Mouse (Mus musculus) c-Kit-negative CD71-positive TER-119-positive erythroid progenitor cells, embryonic 14.5 days (primary cell): ENCODE measurements around the gene Themis2.

ENCODE experiments used
- DNase-seq: peaks from one replicate; pipeline ENCODE4 v3.0.0-alpha.2; 2013; ENCODE audit warnings: low read depth, low spot score

Themis2 gene

DNA sequence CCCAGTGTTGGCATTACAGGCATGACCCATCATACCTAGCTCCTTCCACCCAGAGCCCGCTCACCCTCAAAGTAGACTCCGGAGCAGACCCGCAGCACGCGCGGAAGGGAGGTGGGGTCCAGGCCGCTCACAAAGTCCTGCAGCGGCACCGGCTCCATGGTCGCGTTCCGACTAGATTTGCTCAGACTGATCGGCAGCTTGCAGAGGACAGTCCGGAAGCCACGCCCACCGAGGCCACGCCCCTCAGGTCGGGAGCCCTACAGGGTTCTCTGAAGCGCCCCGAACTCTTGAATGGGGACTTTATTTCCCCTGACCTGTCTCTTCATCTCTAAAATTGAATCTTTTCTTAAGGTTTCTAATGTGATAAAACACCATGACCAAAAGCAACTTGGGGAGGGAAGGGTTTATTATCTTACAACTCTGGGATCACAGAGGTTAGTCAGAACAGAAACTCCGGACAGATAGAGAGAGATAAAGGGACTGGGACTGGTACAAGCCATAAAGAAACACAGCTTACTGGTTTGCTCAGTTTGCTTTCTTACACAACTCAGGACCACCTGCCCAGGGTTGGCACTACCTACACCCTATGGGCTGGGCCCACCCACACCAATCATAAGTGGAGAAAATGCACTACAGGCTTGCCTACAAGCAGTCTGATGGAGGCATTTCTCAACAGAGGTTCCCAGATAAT, at the start of gene Themis2:
TSS of gene Themis2 (minus strand) at position 192 of the 691 bp plus-strand sequence.
- DNase-seq, result peak; percentile 55

DNA sequence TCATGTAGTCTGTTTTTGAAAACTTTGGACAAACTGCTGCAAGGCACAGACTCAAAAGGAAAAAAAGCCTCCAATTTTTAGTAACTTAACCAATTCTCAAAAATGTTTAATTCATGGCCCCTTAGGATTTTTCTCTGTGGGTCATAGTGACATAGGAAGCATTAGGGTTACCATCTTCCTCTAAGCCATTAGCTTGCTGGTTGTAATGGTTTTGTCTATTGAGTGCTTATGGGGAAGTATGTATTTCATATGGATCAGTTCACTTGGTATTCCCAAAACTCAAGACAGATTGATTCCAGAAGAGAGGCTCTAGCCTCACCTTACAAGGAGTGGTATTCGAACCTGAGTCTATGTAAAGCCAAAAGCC, 47.5 kb upstream of the Themis2 start:
- no peak for DNase-seq

DNA sequence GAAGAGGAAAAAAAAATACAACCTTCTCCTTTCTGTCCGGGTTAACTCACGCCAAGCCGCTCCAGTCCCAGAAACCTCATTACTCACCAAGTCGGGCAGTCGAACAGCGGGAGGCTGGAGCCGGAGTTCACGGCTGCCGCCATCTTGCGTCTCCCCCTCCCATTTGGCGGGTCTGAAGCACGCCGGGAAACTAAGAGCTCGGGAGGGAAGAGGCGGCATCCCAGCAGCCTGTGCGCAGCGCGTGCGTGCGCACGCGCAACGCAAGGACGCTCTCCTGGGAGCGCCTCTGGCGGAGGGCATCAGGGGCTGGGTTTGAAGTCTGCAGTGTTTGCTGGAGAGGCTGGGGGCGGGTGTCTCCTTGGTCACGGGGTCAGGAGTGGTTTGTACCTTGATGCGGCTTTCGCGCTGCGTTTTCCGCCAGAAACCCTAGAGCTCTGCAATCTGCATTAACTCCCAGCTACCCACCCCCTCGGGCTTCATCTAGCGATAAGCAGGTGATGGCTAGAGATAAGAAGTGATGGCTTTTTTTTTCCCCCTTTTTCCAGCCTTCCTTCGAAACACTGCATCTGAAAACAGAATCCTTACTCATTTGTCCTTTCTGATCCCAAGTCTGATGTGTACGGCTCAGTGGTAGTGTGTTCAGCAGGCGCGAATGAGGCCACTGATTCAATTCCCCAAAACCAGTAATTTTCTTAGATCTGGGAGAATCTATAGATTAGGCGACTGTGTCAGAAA, 47.0 kb upstream of the Themis2 start, which contains the start of gene Ppp1r8:
TSS of gene Ppp1r8 (minus strand) at position 200 of the 735 bp plus-strand sequence.
- peak; percentile 65 for DNase-seq

DNA sequence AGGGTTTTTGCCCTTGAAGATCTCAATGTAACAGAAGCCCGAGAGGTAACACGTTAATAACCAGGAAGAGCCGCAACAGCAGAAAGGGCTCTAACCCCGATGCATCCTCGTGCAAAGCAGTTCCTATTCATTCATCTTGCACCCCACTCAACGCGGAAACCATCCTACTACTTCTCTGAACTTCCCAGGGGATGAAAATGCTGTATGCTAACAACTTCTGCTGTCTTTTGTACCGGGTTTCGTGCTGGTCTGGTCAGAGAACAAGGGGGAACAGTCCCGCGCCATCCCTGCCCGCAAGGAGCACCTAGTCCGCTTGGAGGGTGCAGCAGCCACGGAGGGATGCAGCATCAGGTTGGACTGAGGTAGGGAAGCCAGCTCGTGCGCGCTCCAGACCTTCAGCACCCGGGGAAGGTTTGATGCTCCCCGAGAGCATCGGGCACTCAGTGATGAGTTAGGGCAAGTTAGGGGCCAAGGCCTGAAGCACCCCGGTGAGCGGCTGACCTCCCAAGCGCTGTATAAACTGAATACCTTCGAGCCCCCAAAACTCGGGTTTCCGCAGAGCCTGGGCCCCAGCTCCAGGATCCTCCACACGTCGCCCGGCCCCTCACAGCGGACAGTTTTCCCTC, 46.2 kb upstream of the Themis2 start:
- DNase-seq, result no peak

DNA sequence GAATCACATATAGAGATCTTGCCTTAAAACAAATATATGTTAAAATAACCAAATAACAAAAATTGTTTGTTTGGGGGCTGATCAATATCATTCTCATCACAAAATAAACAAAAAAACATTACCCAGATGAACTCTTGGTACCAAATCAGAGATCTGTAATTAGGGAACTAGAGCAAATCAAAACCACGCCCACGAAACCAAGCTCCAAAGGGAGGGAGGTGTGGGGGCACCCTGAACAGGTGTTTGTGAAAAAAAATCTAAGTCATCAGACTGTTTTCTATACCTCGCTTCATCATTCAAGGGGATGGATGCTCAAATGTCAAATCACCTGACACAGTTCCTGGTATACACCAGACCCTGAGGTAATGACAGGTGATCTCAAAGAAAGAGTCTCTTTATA, 45.3 kb upstream of the Themis2 start:
- DNase-seq, result no peak

DNA sequence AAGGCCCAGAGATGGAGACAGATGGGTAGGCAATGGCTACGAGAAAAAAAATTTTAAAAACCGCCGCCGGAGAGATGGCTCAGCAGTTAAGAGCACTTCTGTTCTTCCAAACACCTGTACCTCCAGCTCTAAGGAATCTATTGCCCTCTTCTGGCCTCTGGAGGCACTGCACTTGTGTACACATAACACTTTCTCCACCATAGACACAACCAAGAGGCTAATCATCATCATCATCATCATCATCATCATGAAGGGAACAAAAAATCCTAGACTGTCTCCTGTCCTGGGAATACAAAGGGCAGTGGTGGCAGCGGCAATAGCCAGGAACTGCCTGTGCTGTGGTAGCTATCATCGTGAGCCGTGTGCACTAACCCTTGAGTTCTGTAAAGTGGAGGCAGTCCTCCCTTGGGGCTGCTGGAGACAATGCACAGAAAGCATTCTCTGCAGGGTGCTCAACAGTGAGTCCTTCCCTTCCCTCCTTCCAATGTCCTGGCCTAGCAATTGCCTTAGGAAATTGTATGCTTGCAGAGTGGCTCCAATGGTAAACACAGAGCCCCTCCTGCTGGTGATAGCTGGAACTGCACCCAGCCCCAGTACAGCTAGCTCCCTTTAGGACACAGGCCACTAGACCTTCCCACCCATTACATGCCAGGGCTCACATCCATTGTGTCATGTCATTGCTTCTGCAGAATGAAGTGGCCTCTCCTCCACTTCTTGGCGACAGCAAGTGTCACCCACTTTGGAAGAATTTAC, 27.6 kb upstream of the Themis2 start:
- peak; percentile 66 for DNase-seq

DNA sequence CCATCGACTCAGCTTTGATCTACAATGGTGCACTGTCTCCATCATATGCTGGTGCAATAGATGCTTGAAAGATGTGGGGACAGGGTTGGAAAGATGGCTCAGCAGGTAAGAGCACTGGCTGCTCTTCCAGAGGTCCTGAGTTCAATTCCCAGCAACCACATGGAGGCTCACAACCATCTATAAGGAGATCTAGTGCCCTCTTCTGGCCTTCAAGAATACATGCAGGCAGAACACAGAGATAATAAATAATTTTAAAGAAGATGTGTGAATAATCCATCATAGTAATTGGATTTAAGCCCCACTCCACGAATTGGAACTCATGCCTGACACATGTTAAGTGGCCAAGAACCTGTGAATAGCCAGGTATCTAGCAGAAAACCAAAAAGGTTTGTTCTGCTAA, 22.3 kb upstream of the Themis2 start:
- DNase-seq, result no peak

DNA sequence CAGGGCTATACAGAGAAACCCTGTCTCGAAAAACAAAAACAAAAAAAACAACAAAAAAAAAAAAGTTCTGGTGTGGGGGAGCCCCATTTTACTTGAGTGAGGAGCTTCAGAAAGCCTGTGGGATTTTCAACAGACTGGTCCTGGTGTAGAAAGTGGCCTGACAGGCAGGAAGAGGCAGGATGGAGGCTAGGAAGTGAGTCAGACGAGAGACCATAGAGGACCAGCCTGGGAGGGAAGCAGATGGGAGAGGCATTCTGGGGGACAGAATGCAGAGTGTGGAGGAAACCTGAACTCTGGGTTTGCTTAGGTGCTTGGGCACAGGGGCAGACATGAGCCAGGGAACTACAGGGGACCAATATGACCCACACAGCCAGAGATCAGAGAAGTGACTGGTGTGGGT, 20.7 kb upstream of the Themis2 start:
- no peak for DNase-seq

DNA sequence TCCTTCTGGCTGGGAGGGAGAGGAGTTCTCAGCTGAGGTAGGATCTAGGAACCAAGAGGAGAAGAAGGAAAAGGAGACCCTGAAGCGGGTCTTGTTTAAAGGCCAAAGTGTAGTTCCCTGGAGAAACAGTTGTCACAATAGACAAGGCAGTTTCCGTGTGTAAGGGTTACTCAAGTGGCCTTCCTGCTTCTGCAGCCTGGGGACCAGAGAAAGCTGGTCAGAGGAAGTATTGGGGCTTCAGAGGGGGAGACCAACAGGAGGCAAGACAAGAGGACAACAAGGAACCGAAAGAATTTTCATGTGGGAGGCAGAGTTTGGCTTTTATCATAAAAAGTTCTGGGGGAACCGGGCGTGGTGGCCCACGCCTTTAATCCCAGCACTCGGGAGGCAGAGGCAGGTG, 20.2 kb upstream of the Themis2 start:
- DNase-seq, result no peak

DNA sequence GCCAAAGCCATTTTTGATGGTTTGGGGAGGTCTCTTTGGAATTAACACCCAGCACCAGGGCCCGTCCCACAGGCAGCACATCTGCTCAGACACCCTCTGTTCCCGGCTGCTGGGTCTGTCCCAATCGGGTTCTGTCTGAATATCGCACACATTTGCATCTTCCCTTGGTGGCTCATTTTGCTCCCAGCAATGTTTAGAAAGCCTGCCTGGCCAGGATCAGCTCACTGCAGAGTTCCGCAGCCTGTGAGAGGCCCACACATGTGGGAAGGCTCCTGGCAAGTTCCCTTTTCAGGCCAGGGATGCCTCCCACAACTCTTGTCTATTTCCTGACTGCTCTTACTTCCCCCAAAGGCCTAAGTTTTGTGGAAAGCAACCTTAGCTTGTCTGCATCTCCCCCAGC, 13.4 kb upstream of the Themis2 start:
- DNase-seq, result no peak

DNA sequence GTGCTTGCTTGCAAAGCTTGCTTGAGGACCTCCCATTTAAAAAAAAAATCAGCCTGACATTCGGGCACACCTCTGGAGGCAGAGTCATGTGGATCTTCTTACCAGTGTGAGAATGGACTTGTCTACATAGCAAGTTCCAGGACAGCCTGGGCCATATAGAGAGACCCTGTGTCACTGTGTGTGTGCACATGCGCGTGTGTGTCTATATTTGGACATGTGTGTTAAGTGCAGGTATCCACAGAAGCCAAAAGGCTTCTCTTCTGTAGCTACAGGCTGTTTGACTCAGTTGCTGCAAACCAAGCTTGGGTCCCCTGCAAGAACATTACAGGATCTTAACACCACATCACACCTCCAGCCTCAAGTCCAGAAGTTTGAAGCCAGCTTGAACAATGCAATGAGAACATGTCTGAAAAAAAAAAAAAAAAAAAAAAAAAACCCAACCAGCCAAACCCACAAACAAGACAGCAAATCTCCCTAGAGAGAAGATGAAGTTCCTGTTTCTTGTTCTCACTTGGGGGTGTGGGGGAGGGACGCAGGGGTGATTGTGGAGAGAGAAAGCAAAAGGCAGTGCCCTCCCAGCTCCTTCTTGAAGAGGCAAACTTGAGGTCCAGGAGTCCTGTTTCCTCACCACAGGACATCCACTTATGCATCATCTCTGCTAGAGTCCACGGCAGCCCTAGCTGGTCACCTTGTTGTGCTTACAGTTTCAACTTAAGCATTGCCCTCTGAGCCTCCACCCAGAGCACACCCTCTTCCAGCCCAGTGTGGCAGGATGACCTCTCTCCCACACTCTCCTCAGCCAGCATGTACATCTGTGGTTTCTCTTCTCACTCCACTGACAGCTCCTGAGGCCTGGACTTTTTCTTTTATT, 11.8 kb upstream of the Themis2 start:
- DNase-seq, result no peak

DNA sequence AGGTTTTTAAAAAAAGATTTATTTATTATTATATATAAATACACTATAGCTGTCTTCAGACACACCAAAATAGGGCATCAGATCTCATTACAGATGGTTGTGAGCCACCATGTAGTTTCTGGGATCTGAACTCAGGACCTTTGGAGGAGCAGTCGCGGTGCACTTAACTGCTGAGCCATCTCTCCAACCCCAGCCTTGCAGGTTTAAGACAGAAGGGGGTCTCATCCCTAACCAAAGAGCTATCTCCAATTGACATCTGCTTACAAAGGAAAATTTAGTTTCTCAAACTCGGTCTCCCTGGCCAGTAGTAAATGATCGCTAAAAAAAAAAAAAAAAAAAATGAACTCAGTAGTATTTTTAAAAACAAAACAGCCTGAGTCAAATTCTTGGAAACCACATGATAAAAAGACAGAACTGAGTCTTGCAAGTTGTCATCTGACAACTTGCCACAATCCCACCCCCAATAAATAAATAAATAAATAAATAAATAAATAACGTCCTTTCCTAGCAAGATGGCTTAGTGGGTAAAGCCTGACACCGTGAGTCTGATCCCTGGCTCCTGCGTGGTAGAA, 10.5 kb upstream of the Themis2 start:
- no peak for DNase-seq

DNA sequence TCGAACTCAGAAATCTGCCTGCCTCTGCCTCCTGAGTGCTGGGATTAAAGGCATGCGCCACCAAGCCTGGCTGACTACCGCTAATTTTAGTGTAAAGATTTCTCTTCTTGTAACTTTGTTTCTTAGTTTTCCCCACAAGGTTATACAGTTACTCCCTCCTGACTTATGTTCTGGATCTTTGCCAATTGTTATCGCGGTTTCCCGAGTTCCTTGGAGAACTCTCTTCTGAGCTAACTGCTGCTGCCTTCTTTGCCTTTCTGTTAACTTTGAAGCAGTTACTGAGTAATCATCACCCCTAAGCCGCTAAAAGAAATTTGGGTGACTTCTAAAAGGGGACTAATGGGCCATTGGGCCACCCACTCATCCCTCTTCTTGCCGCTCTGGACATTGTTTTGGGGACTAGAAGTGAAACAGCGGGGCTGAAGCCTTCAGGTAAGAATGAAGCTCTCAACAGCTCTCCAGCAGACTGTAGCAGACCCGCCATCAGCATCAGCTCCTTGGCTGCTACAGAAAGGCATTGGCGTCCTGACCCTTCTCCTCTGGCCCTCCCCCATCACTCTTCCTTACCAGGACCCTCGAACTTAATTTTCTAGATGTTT, 9.5 kb upstream of the Themis2 start:
- no peak for DNase-seq

DNA sequence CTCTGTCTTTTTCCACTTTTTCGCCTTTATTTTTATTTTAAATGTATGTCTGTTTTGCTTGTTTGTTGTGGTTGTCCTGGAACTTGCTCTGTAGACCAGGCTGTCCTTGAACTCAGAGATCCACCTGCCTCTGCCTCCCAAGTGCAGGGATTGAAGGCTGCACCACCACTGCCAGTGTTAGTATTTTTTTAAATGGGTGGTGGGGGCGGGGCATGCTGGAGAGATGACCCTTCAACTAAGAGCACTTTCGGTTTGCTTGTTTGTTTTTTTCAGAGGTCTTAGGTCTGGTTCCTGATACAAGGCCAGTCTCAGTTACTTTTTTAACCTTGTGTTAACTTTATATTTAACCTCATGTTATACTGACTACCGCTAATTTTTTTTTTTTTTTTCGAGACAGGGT, 9.0 kb upstream of the Themis2 start:
- no peak for DNase-seq

DNA sequence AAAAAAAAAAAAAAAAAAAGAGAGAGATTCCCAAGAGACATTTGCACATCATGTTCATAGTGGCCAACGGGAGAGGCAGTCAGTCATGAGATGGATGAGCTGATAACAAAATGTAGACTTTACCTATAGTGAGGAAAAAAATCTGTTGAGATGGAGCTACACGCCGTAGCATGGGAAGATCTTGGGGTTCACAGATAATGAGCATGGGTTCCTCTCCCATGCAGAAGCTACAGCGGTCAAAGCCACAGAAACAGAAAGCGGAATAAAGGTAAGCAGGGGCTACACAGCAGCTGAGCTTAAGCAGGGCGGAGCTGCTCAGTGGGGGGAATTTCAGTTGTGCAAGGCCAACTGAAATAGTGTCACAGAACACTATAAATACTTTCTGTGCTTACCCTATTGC, 8.1 kb upstream of the Themis2 start:
- no peak for DNase-seq

DNA sequence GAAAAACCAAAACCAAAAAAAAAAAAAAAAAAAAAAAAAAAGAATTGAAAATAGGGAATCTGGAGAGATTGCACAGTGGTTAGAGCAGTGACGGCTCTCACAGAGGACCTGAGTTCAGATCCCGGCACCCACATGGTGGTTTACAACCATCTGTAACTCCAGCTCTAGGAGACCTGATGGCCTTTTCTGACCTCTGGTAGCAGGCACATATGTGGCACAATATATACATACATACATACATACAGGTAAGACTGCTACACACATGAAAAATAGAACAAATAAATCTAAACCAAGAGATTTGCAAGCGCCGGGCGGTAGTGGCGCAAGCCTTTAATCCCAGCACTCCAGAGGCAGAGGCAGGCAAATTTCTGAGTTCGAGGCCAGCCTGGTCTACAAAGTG, 7.7 kb upstream of the Themis2 start:
- DNase-seq, result no peak

DNA sequence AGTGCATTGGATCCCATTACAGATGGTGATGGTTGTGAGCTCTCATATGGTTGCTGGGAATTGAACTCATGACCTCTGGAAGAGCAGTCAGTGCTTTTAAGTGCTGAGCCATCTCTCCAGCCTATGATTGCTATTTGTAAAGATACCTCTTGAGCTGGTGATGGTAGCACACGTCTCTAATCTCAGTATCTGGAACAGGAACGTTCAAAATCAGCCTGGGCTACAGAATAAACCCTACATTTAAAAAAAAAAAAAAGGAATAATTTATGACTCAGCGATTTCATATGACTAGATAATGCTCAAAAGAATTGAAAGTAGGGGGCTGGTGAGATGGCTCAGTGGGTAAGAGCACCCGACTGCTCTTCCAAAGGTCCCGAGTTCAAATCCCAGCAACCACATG, 7.0 kb upstream of the Themis2 start:
- no peak for DNase-seq

DNA sequence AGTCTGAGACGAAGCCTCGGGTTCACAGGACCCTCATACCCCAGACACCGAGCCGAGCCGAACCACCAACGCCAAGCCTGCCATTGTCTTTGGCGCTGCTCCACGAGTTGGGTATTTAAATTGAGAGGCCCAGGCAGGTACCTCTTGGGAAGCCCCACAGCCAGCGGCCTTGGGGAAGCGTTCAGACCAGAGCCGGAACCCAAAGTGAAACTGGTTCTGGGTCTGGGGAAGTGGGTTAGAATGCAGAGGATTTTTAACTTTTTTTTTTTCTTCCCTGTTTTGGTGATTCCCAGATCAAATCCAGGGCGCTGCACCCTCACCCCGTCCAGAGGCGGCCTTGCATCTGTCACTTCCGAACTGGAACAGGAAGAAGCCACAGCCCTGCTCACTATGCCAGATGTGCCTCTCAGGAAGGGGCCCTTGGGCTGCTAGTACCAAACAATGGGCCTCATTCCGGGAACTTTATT, 6.0 kb upstream of the Themis2 start:
- DNase-seq, result no peak

DNA sequence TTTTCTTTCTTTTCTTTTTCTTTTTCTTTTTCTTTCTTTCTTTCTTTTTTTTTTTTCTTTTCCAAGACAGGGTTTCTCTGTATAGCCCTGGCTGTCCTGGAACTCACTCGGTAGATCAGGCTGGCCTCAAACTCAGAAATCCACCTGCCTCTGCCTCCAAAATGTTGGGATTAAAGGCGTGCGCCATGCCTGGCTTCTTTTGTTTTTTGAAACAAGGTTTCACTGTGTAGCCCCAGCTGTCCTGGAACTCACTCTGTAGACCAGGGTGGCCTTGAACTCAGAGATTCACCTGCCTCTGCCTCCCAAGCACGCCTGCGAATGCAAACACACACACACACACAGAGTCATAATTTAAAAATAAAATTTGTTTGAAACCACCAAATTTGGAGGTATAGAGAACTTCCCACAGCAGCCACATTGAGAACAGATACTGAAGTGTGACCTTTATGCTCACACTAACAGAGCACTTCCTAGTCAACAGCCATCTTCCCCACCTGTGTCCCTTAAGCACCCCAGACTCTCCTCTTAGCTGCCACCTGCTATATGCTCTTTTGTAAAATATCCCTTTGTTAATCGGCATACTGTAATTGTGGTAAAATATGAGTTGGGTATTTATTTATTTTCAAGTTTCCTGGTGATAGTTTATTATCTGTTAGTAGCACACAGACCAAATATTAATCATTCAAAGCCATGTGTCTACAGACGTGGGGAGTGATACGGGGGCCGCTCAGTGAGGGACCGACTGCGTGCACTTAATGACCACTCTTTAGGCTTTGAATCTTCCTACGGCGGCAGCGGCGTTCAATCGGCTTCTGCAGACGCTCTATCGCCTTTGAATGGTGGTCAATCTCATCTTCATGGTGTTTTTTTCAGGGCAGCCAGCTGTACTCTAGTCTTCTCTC, 5.2 kb upstream of the Themis2 start:
- DNase-seq, result no peak
